ENCODE assay signal across 22 mouse cellular contexts in the genomic region with DNA sequence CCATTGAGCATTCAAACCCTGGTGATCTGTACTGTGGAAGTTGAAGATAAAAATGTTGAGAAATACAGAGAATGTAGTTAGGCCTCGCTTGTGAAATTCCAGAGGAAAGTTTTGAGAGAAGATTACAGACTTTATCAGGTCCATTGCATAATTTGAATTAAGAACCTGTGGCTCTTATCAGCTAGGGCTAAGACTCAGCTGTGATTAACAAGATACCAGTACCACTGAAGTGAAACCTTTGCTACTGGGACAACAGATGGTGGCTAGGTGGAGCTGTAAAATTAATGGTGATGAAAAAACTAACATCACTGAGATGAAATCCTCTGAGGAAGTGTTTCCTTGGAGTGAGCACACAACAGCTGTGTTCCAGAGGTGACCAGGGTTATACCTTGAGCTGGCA. TPM values are rescaled to one million over a fixed set of nuclear protein-coding genes. Genes with fewer than 3 reads are reported as not detected.
"Had no signal": no experiment of that assay in that cellular context is flagged by ENCODE, and none has a peak within 500 bp of the region (broad histone marks: within the 10 kb centered on the region; RNA-seq: fewer than 3 reads in every experiment).

No protein-coding gene starts in this region.

- H3K4me1 ChIP-seq: limb, embryonic 10.5 days; limb, embryonic 13.5 days; liver, embryonic 12.5 days; liver, embryonic 15.5 days; lung, embryonic 15.5 days had no signal

- ATAC-seq: liver, embryonic 12.5 days had no signal

- H3K4me3 ChIP-seq: limb, embryonic 10.5 days; limb, embryonic 13.5 days; liver, embryonic 12.5 days; liver, embryonic 15.5 days; lung, embryonic 15.5 days had no signal

- H3K27ac ChIP-seq: limb, embryonic 10.5 days; limb, embryonic 13.5 days; liver, embryonic 12.5 days; liver, embryonic 15.5 days; lung, embryonic 15.5 days had no signal

- H3K9ac ChIP-seq: limb, embryonic 13.5 days; liver, embryonic 12.5 days; liver, embryonic 15.5 days; lung, embryonic 15.5 days had no signal

- DNase-seq: kidney, adult 18-20 months; kidney, adult 9 months; kidney, postnatal 14 days; kidney, postnatal 4 days; layer of hippocampus, adult 9-11 months; liver; lung, adult 18-20 months; lung, postnatal 10 days; lung, postnatal 36 days; midbrain, embryonic 14.5 days; right cerebral cortex, adult 18-20 months; right cerebral cortex, postnatal 25 days; spleen, adult 18-20 months; thymus, adult 18-20 months; thymus, postnatal 14 days had no signal

- H3K4me2 ChIP-seq: limb, embryonic 13.5 days; liver, embryonic 12.5 days; liver, embryonic 15.5 days; lung, embryonic 15.5 days; midbrain, embryonic 11.5 days had no signal

- H3K9me3 ChIP-seq: limb, embryonic 10.5 days; limb, embryonic 13.5 days; liver, embryonic 12.5 days; liver, embryonic 15.5 days; lung, embryonic 15.5 days had no signal

- H3K27me3 ChIP-seq: limb, embryonic 13.5 days; liver, embryonic 12.5 days; liver, embryonic 15.5 days; lung, embryonic 15.5 days had no signal

RNA-seq across cellular contexts. Expression of a gene that starts 44.1 kb away (rescaled TPM):
- total RNA-seq: megakaryocyte-erythroid progenitor cell, adult 5-6 weeks had no signal
